Mouse (Mus musculus) CH12.LX (cell line): ENCODE measurements at regions not wholly inside any gene's neighbourhood (a gene's known extent, or its start where the extent isn't known, plus 50 kb on each side); places are given as distances from the start of the nearest gene placed in this dataset.

Source experiments
- DNase-seq: peaks from one replicate; pipeline ENCODE4 v3.0.0-alpha.2; 2013; ENCODE audit errors: extremely low read depth
- H3K27ac ChIP-seq: 2 replicates; pipeline ENCODE4 v1.5.1; 2012; ENCODE audit warnings: low read depth, mild to moderate bottlenecking, control low read depth, moderate library complexity; ENCODE audit not compliant: insufficient read depth
- H3K27me3 ChIP-seq: replicated peaks from 2 replicates; pipeline ENCODE3; 2012; ENCODE audit warnings: inconsistent platforms
- H3K36me3 ChIP-seq, 2 experiments: replicated peaks in 1 of 2; 2 replicates each; pipeline versions ENCODE3 to v1.6.1; 2012; ENCODE audit warnings: inconsistent platforms in 1 of 2, low read length in 1 of 2, mild to moderate bottlenecking in 1 of 2, mixed read lengths in 1 of 2, moderate library complexity in 1 of 2; ENCODE audit not compliant: control insufficient read depth in 1 of 2, insufficient read depth in 1 of 2
- H3K4me1 ChIP-seq, 2 experiments: 2 replicates each; pipeline ENCODE4 v1.6.1; 2012; ENCODE audit warnings: inconsistent platforms in 1 of 2, moderate library complexity in 1 of 2; ENCODE audit not compliant: insufficient read depth in 2 of 2, control insufficient read depth in 1 of 2
- H3K4me2 ChIP-seq: 2 replicates; pipeline ENCODE4 v1.6.1; 2012; ENCODE audit warnings: low read depth, mild to moderate bottlenecking, control low read depth; ENCODE audit not compliant: poor library complexity, insufficient read depth, severe bottlenecking
- H3K4me3 ChIP-seq, 3 experiments: fragments of 150-350 bp in 1 of 3; sonication (generic) in 1 of 3; replicated peaks in 1 of 3; 2 replicates each; pipeline versions ENCODE3 to v1.5.1; 2011 to 2012; ENCODE audit warnings: low read depth in 2 of 3, low read length in 2 of 3, mild to moderate bottlenecking in 2 of 3, moderate library complexity in 2 of 3, control low read depth in 1 of 3, improper control_type of control experiment in 1 of 3, inconsistent platforms in 1 of 3, mixed read lengths in 1 of 3; ENCODE audit not compliant: poor library complexity in 1 of 3
- H3K79me2 ChIP-seq: replicated peaks from 2 replicates; pipeline ENCODE4 v1.6.1; 2012; ENCODE audit warnings: mild to moderate bottlenecking, moderate library complexity; ENCODE audit not compliant: control insufficient read depth, poor library complexity, insufficient read depth, severe bottlenecking; ENCODE audit errors: extremely low read depth
- H3K9ac ChIP-seq: 2 replicates; pipeline ENCODE4 v1.6.1; 2012; ENCODE audit warnings: low read depth, mild to moderate bottlenecking, control low read depth, moderate library complexity; ENCODE audit not compliant: insufficient read depth
- H3K9me3 ChIP-seq: replicated peaks from 2 replicates; pipeline ENCODE3; 2012; ENCODE audit warnings: low read length, inconsistent platforms, mixed read lengths
- CHD2 ChIP-seq: IDR thresholded peaks from 2 replicates; pipeline ENCODE4 v1.6.1; 2011; ENCODE audit warnings: low read length, improper control_type of control experiment
- CTCF ChIP-seq, 2 experiments: IDR thresholded peaks in 1 of 2; conservative IDR thresholded peaks in 1 of 2; 2 replicates each; pipeline ENCODE4 v1.5.1; 2011 to 2012; ENCODE audit warnings: low read depth in 2 of 2, low read length in 2 of 2, improper control_type of control experiment in 1 of 2, inconsistent platforms in 1 of 2, mild to moderate bottlenecking in 1 of 2, moderate library complexity in 1 of 2
- ELF1 ChIP-seq: IDR thresholded peaks from 2 replicates; pipeline ENCODE4 v1.6.1; 2014; ENCODE audit warnings: low read depth, mild to moderate bottlenecking, inconsistent platforms, low read length, improper control_type of control experiment
- GABPA ChIP-seq: IDR thresholded peaks from 2 replicates; pipeline ENCODE4 v1.6.1; 2012; ENCODE audit warnings: low read depth, low read length, improper control_type of control experiment, inconsistent platforms; ENCODE audit not compliant: insufficient replicate concordance
- IRF4 ChIP-seq: IDR thresholded peaks from 2 replicates; pipeline ENCODE4 v1.6.1; 2014; ENCODE audit warnings: low read depth, mild to moderate bottlenecking, inconsistent platforms, low read length, improper control_type of control experiment
- JUND ChIP-seq: conservative IDR thresholded peaks from 2 replicates; pipeline ENCODE4 v1.6.1; 2011; ENCODE audit warnings: low read depth, low read length, improper control_type of control experiment
- MAFK ChIP-seq: IDR thresholded peaks from 2 replicates; pipeline ENCODE4 v1.6.1; 2011; ENCODE audit warnings: low read length, improper control_type of control experiment; ENCODE audit not compliant: insufficient replicate concordance
- MAX ChIP-seq: IDR thresholded peaks from 2 replicates; pipeline ENCODE4 v1.6.1; 2011; ENCODE audit warnings: low read length, improper control_type of control experiment
- MYC ChIP-seq: IDR thresholded peaks from 2 replicates; pipeline ENCODE4 v1.6.1; 2011; ENCODE audit warnings: low read depth, mild to moderate bottlenecking, improper control_type of control experiment, low read length
- PAX5 ChIP-seq: IDR thresholded peaks from 2 replicates; pipeline ENCODE4 v1.6.1; 2012; ENCODE audit warnings: low read length, inconsistent platforms, mixed read lengths
- POLR2A ChIP-seq: IDR thresholded peaks from 2 replicates; pipeline ENCODE4 v1.6.1; 2011; ENCODE audit warnings: low read depth, mild to moderate bottlenecking, improper control_type of control experiment, low read length
- POLR2AphosphoS2 ChIP-seq: IDR thresholded peaks from 2 replicates; pipeline ENCODE4 v1.6.1; 2011; ENCODE audit warnings: low read depth, low read length, improper control_type of control experiment
- RCOR1 ChIP-seq: conservative IDR thresholded peaks from 2 replicates; pipeline ENCODE4 v1.6.1; 2012; ENCODE audit warnings: low read depth, mild to moderate bottlenecking, inconsistent platforms, low read length, improper control_type of control experiment
- SIN3A ChIP-seq: IDR thresholded peaks from 2 replicates; pipeline ENCODE4 v1.6.1; 2012; ENCODE audit warnings: low read length, improper control_type of control experiment, inconsistent platforms
- SMC3 ChIP-seq: IDR thresholded peaks from 2 replicates; pipeline ENCODE4 v1.6.1; 2011; ENCODE audit warnings: low read depth, low read length, improper control_type of control experiment
- TCF12 ChIP-seq: IDR thresholded peaks from 2 replicates; pipeline ENCODE4 v1.6.1; 2014; ENCODE audit warnings: low read depth, mild to moderate bottlenecking, inconsistent platforms, low read length, improper control_type of control experiment
- UBTF ChIP-seq: IDR thresholded peaks from 2 replicates; pipeline ENCODE4 v1.6.1; 2012; ENCODE audit warnings: low read depth, mild to moderate bottlenecking, inconsistent platforms, low read length, improper control_type of control experiment, moderate library complexity
- USF1 ChIP-seq: IDR thresholded peaks from 2 replicates; pipeline ENCODE4 v1.6.1; 2014; ENCODE audit warnings: low read depth, mild to moderate bottlenecking, inconsistent platforms, low read length, improper control_type of control experiment
- USF2 ChIP-seq: conservative IDR thresholded peaks from 2 replicates; pipeline ENCODE4 v1.6.1; 2011; ENCODE audit warnings: low read depth, low read length, improper control_type of control experiment
- ZNF384 ChIP-seq: IDR thresholded peaks from 2 replicates; pipeline ENCODE4 v1.6.1; 2012; ENCODE audit warnings: low read depth, low read length, improper control_type of control experiment, inconsistent platforms
- dilution Hi-C: fragments of 300-500 bp; cut with MboI; formaldehyde crosslinking; loops from 2 replicates; pipeline ENCODE4 v1.14.3; 2020; ENCODE audit warnings: low sequenced_read_pairs; ENCODE audit not compliant: extremely low pct_unique_long_range_greater_than_20kb, extremely low pct_ligation_motif_present
- in situ Hi-C: fragments of 300-500 bp; cut with MboI; formaldehyde crosslinking; loops from 3 replicates; pipeline ENCODE4 v1.14.3; 2019; ENCODE audit warnings: low sequenced_read_pairs, low pct_ligation_motif_present, low pct_unique_long_range_greater_than_20kb, mixed read lengths

DNA sequence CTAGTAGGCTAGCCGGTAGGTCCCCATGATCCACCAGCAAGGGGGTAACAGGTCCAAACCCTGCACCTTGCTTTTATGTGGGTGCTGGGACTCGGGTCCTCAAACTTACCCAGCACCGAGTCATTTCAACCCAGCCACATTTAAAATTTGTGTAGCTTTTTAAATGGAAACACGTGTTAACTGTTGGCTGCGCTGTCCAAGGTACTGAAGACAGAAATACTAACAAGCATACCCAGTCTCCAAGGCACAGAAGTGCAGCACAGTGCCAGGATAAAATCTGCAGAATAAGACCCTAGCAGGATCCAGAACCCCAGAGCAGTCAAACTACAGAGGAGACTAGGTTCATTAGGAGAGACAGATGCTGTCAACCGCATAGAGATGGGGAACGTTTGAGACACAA, 122.6 kb upstream of the Srrm4 start:
- H3K4me3 ChIP-seq: no peak overlapping the region
- no peaks in the 10 kb centered on the region for H3K36me3 ChIP-seq
- no peak overlapping the region for H3K27ac ChIP-seq
- in situ Hi-C loops (no loop called here), dilution Hi-C loops (no loop called here)
- TF ChIP-seq ELF1 (no peak), USF2 (no peak), SIN3A (no peak), SMC3 (no peak), GABPA (no peak), MYC (no peak), CHD2 (no peak), MAX (no peak), ZNF384 (no peak), UBTF (no peak), PAX5 (no peak), RCOR1 (no peak), MAFK (no peak), JUND (no peak), TCF12 (no peak), POLR2A (no peak), CTCF (conservative IDR thresholded peaks at IDR 0.05 in 1 of 2, IDR thresholded peaks at IDR 0.05 in 1 of 2; ENCODE audit: low read depth in 2 of 2, low read length in 2 of 2) (no peak)
- no peak for DNase-seq
- no peaks in the 10 kb centered on the region for H3K27me3 ChIP-seq
- no peak overlapping the region for H3K9ac ChIP-seq
- no peaks in the 10 kb centered on the region for H3K79me2 ChIP-seq
- no peak overlapping the region for H3K4me2 ChIP-seq
- H3K4me1 ChIP-seq: no peaks in the 10 kb centered on the region
- H3K9me3 ChIP-seq: peaks cover 84% of the 10 kb centered on the region

DNA sequence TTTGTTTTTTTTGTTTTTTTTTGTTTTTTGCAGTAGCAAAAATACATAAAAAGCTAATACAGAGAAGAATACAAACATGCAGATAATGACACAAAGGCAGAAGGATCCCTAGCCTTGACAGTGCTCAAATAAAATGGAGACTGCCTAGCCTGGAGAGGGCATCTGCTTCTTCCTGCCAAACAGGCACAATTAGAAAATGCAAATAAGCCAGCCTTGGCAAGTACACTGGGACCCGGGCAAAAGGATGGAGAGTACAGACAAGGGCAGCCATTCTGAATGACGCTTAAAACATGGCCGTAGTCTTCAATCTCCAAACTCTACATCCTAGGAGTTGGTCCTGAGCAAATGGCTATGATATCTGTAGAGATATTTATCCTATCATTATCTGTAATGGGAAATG, 120.4 kb upstream of the Srrm4 start:
- dilution Hi-C loops: no loop called here
- in situ Hi-C loops: no loop called here

More for the DNA sequence above, 120.4 kb upstream of the Srrm4 start:
- no peaks in the 10 kb centered on the region for H3K4me1 ChIP-seq
- no peaks in the 10 kb centered on the region for H3K36me3 ChIP-seq
- no peak overlapping the region for H3K27ac ChIP-seq
- H3K27me3 ChIP-seq: no peaks in the 10 kb centered on the region
- no peak for DNase-seq
- peaks cover 81% of the 10 kb centered on the region for H3K9me3 ChIP-seq
- H3K79me2 ChIP-seq: no peaks in the 10 kb centered on the region
- no peak overlapping the region for H3K4me3 ChIP-seq
- no peak for TF ChIP-seq MAFK
- no peak for TF ChIP-seq SMC3
- TF ChIP-seq USF1: no peak
- no peak for TF ChIP-seq USF2
- TF ChIP-seq IRF4: no peak
- TF ChIP-seq MYC: no peak
- TF ChIP-seq POLR2AphosphoS2: no peak
- H3K4me2 ChIP-seq: no peak overlapping the region
- H3K9ac ChIP-seq: no peak overlapping the region
